Mouse (Mus musculus) limb, embryonic 12.5 days (tissue): ENCODE results near the gene Gsto2. TPM values are rescaled to one million over a fixed set of nuclear protein-coding genes. Genes with fewer than 3 reads are reported as not detected.

Experiments
- ATAC-seq: fragments of 200-750 bp; cut with Nextera tagmentation; 2 replicates; pipeline ENCODE4 v1.8.0; 2017; ENCODE audit warnings: low read depth, moderate TSS enrichment; ENCODE audit not compliant: insufficient number of reproducible peaks, insufficient read depth, low FRiP score, low TSS enrichment
- H3K27ac ChIP-seq: fragments of 300-500 bp; sonication (generic); 2 replicates; pipeline ENCODE4 v1.5.1; 2016; ENCODE audit warnings: mild to moderate bottlenecking, moderate library complexity
- H3K27me3 ChIP-seq: fragments of 300-500 bp; sonication (generic); 2 replicates; pipeline ENCODE4 v1.6.1; 2016; ENCODE audit warnings: mild to moderate bottlenecking, moderate library complexity
- H3K36me3 ChIP-seq: fragments of 300-500 bp; sonication (generic); 2 replicates; pipeline ENCODE4 v1.6.1; 2016; ENCODE audit warnings: mild to moderate bottlenecking, moderate library complexity
- H3K4me1 ChIP-seq: fragments of 300-500 bp; sonication (generic); replicated peaks from 2 replicates; pipeline ENCODE4 v1.6.1; 2016
- H3K4me2 ChIP-seq: fragments of 300-500 bp; sonication (generic); 2 replicates; pipeline ENCODE4 v1.6.1; 2016; ENCODE audit warnings: mild to moderate bottlenecking, moderate library complexity
- H3K4me3 ChIP-seq: fragments of 300-500 bp; sonication (generic); replicated peaks from 2 replicates; pipeline ENCODE4 v1.5.1; 2016; ENCODE audit warnings: mild to moderate bottlenecking
- H3K9ac ChIP-seq: fragments of 300-500 bp; sonication (generic); replicated peaks from 2 replicates; pipeline ENCODE4 v1.6.1; 2016; ENCODE audit warnings: mild to moderate bottlenecking, moderate library complexity
- H3K9me3 ChIP-seq: fragments of 300-500 bp; sonication (generic); 2 replicates; pipeline ENCODE4 v1.6.1; 2016; ENCODE audit warnings: mild to moderate bottlenecking, moderate library complexity
- WGBS: fragments of 180-500 bp; shearing (Covaris S2); methylation state at CpG from one replicate; pipeline ENCODE4 v1.1.7; 2016; 5-methylcytosine and 5-hydroxymethylcytosine counted together
- microRNA-seq: library from miRNA; unstranded; fragments of <30 nt; microRNA quantifications from one replicate; pipeline ENCODE4, GENCODE M21; 2017
- polyA plus RNA-seq: library from polyadenylated mRNA; unstranded; fragments of >200 nt; fragmentation: Nextera tagmentation; extraction: Ambion mirVana; gene quantifications from 2 replicates; pipeline ENCODE4 v1.2.1, GENCODE M21; 2016

The Gsto2 gene
- polyA plus RNA-seq, 1 experiment from 2014 or later: 0.59 TPM

GRCm38 (mm10) chr19:47927032-47927431 lies 61.7 kb downstream of the Gsto2 start:
- WGBS: 95% methylated on average over 2 of the region's 2 CpGs
- H3K27ac ChIP-seq: no peak overlapping the region
- no peak for ATAC-seq
- no peak overlapping the region for H3K4me3 ChIP-seq
- H3K27me3 ChIP-seq: no peaks in the 10 kb centered on the region
- 0 out of 2 replicates have a peak, but pooled peaks cover 5% of the 10 kb centered on the region for H3K9me3 ChIP-seq
- 0 out of 2 replicates have a peak, but pooled peaks cover 4% of the 10 kb centered on the region for H3K4me1 ChIP-seq
- no peak overlapping the region for H3K9ac ChIP-seq
- no peak overlapping the region for H3K4me2 ChIP-seq
- no peaks in the 10 kb centered on the region for H3K36me3 ChIP-seq

GRCm38 (mm10) chr19:47929043-47929442 lies 63.7 kb downstream of the Gsto2 start:
- no peaks in the 10 kb centered on the region for H3K27me3 ChIP-seq
- no peak for ATAC-seq
- no peaks in the 10 kb centered on the region for H3K36me3 ChIP-seq
- H3K4me1 ChIP-seq: 0 out of 2 replicates have a peak, but pooled peaks cover 4% of the 10 kb centered on the region
- H3K4me2 ChIP-seq: no peak overlapping the region
- no peak overlapping the region for H3K27ac ChIP-seq
- 76% methylated on average over 4 of the region's 4 CpGs for WGBS
- H3K4me3 ChIP-seq: no peak overlapping the region
- no peak overlapping the region for H3K9ac ChIP-seq
- H3K9me3 ChIP-seq: 0 out of 2 replicates have a peak, but pooled peaks cover 5% of the 10 kb centered on the region

GRCm38 (mm10) chr19:47931982-47932638 lies 66.8 kb downstream of the Gsto2 start:
- Histone ChIP-seq H3K4me2 (no peak overlapping the region), H3K36me3 (no peaks in the 10 kb centered on the region), H3K9ac (no peak overlapping the region), H3K9me3 (no peaks in the 10 kb centered on the region), H3K27ac (no peak overlapping the region), H3K4me1 (0 out of 2 replicates have a peak, but pooled peaks cover 4% of the 10 kb centered on the region), H3K27me3 (no peaks in the 10 kb centered on the region), H3K4me3 (no peak overlapping the region)
- no peak; the same call in 1 of the 2 replicates for ATAC-seq
- 44% methylated on average over 7 of the region's 7 CpGs for WGBS

GRCm38 (mm10) chr19:47934146-47934545 lies 68.8 kb downstream of the Gsto2 start:
- Histone ChIP-seq H3K9ac (no peak overlapping the region), H3K4me3 (no peak overlapping the region), H3K4me1 (peaks cover 11% of the 10 kb centered on the region), H3K36me3 (no peaks in the 10 kb centered on the region), H3K27me3 (peaks cover 13% of the 10 kb centered on the region), H3K4me2 (no peak overlapping the region), H3K27ac (no peak overlapping the region), H3K9me3 (no peaks in the 10 kb centered on the region)
- 93% methylated on average over 8 of the region's 8 CpGs for WGBS
- no peak for ATAC-seq

- WGBS: 65% methylated on average over 16 of the region's 16 CpGs
- ATAC-seq: no peak
Measured at GRCm38 (mm10) chr19:47934636-47935238, 69.4 kb downstream of the Gsto2 start.

GRCm38 (mm10) chr19:47935530-47935929 lies 70.2 kb downstream of the Gsto2 start:
- Histone ChIP-seq H3K4me3 (no peak overlapping the region), H3K9me3 (no peaks in the 10 kb centered on the region), H3K4me2 (no peak overlapping the region), H3K4me1 (peaks cover 11% of the 10 kb centered on the region), H3K27me3 (peaks cover 13% of the 10 kb centered on the region), H3K27ac (no peak overlapping the region), H3K9ac (no peak overlapping the region), H3K36me3 (no peaks in the 10 kb centered on the region)
- 87% methylated on average over 6 of the region's 6 CpGs for whole genome bisulfite sequencing
- no peak for ATAC-seq

More at GRCm38 (mm10) chr19:47934636-47935238, 69.4 kb downstream of the Gsto2 start:
- Histone ChIP-seq H3K9ac (no peak overlapping the region), H3K27ac (no peak overlapping the region), H3K27me3 (peaks cover 13% of the 10 kb centered on the region), H3K4me2 (no peak overlapping the region), H3K9me3 (no peaks in the 10 kb centered on the region), H3K36me3 (no peaks in the 10 kb centered on the region), H3K4me3 (no peak overlapping the region), H3K4me1 (peaks cover 11% of the 10 kb centered on the region)

Small RNA genes lying within 50 kb of the gene (microRNA-seq; reads per million reads assigned to microRNA genes)
- gene Gm22240: not detected

Other genes starting within 250 kb of the Gsto2 start
- gene Col17a1, start 173.4 kb upstream of the Gsto2 start, polyA plus RNA-seq: 9.1 and 9.3 TPM in 2 replicates
- gene Sfr1, start 133.9 kb upstream of the Gsto2 start, polyA plus RNA-seq: 273 and 307 TPM in 2 replicates
- 211 and 229 TPM in 2 replicates for gene Gsto1, start 10.6 kb upstream of the Gsto2 start, polyA plus RNA-seq
- gene Cfap43, start 53.8 kb downstream of the Gsto2 start, polyA plus RNA-seq: 0.09 TPM in 1 of 2 replicates, not detected in the other
- 29.4 and 29.9 TPM in 2 replicates for gene Itprip, start 53.8 kb downstream of the Gsto2 start, polyA plus RNA-seq
- gene Cfap58, start 72.1 kb downstream of the Gsto2 start, polyA plus RNA-seq: 0.08 TPM in 1 of 2 replicates, not detected in the other